Comparison of ENCODE assay signal across 1 mouse cellular context in the genomic region with DNA sequence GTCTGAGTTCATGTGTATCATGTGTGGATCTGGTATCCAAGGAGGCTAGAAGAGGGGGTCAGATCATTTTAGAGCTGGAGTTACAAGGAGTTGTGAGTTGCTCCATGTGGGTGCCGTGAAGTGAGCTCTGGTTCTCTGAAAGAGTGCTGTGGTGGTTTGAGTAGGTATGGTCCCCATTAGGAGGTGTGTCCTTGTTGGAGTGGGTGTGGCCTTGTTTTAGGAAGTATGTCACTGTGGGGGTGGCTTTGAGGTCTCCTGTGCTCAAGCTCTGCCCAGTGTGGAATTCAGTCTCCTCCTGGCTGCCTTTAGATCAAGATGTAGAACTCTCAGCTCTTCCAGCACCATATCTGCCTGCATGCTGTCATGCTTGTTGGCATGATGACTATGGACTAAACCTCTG.
TF ChIP-seq lines count a peak whose summit lies in the region.

No protein-coding gene starts in this region.

TF ChIP-seq in CH12.LX, 34 proteins besides CTCF, POLR2A, EP300 and RAD21 (continued from another document):
- TF ChIP-seq RCOR1 (conservative IDR thresholded peaks at IDR 0.05; ENCODE audit: low read depth, low read length), result no peak
- no peak for TF ChIP-seq SIN3A (IDR thresholded peaks at IDR 0.05; ENCODE audit: low read length)
- no peak for TF ChIP-seq MXI1 (IDR thresholded peaks at IDR 0.05; ENCODE audit: low read depth, low read length)
